ENCODE assay signal across 15 mouse cellular contexts in genomic region chr3:52245996-52246830, GRCm38 (mm10). TPM values are rescaled to one million over a fixed set of nuclear protein-coding genes. Genes with fewer than 3 reads are reported as not detected.
DNase-seq lines count a peak whose midpoint lies in the region; ATAC-seq and TF ChIP-seq lines count a peak whose summit lies in the region.
"Had no signal": no experiment of that assay in that cellular context is flagged by ENCODE, and none has a peak within 500 bp of the region (broad histone marks: within the 10 kb centered on the region; RNA-seq: fewer than 3 reads in every experiment).

No protein-coding gene starts in this region.

- H3K4me3 ChIP-seq in hindbrain, postnatal 0 days (ENCODE audit: low read length): no peak overlapping the region
- H3K4me3 ChIP-seq in hindbrain, embryonic 11.5 days (ENCODE audit: low read depth, low read length): no peak overlapping the region
- H3K4me3 ChIP-seq in neural tube, embryonic 13.5 days: no peak overlapping the region
- H3K4me3 ChIP-seq: embryonic facial prominence, embryonic 10.5 days; hindbrain, embryonic 15.5 days; kidney, embryonic 15.5 days; lung, embryonic 15.5 days had no signal

- TF ChIP-seq CTCF in hindbrain, postnatal 0 days (IDR thresholded peaks at IDR 0.05; ENCODE audit: low read depth): peak; percentile 50

- H3K9me3 ChIP-seq in hindbrain, postnatal 0 days (ENCODE audit: low read length): no peaks in the 10 kb centered on the region
- no peaks in the 10 kb centered on the region for H3K9me3 ChIP-seq in hindbrain, embryonic 11.5 days (ENCODE audit: control insufficient read depth, low read length)
- H3K9me3 ChIP-seq in neural tube, embryonic 13.5 days: no peaks in the 10 kb centered on the region
- H3K9me3 ChIP-seq: embryonic facial prominence, embryonic 10.5 days; hindbrain, embryonic 15.5 days; kidney, embryonic 15.5 days; lung, embryonic 15.5 days had no signal

- H3K4me2 ChIP-seq in hindbrain, postnatal 0 days (ENCODE audit: low read depth, low read length): no peak overlapping the region
- no peak overlapping the region for H3K4me2 ChIP-seq in hindbrain, embryonic 11.5 days (replicated peaks; ENCODE audit: low read depth, low read length)
- H3K4me2 ChIP-seq in neural tube, embryonic 13.5 days: no peak overlapping the region
- H3K4me2 ChIP-seq: heart, embryonic 11.5 days; hindbrain, embryonic 15.5 days; kidney, embryonic 15.5 days; lung, embryonic 15.5 days had no signal

- H3K4me1 ChIP-seq in hindbrain, postnatal 0 days (ENCODE audit: insufficient read depth, low read length): no peaks in the 10 kb centered on the region
- H3K4me1 ChIP-seq in hindbrain, embryonic 11.5 days (replicated peaks; ENCODE audit: control insufficient read depth, insufficient read depth, low read length): no peaks in the 10 kb centered on the region
- H3K4me1 ChIP-seq in neural tube, embryonic 13.5 days (replicated peaks): no peaks in the 10 kb centered on the region
- H3K4me1 ChIP-seq: hindbrain, embryonic 15.5 days; kidney, embryonic 15.5 days; lung, embryonic 15.5 days had no signal

- 79% methylated on average over 12 of the region's 12 CpGs for WGBS in hindbrain, postnatal 0 days
- WGBS in hindbrain, embryonic 11.5 days: 84% methylated on average over 12 of the region's 12 CpGs
- WGBS in neural tube, embryonic 13.5 days: 75% methylated on average over 12 of the region's 12 CpGs

- no peak overlapping the region for H3K9ac ChIP-seq in hindbrain, postnatal 0 days (replicated peaks; ENCODE audit: low read length)
- H3K9ac ChIP-seq in hindbrain, embryonic 11.5 days (ENCODE audit: low read depth, low read length): no peak overlapping the region
- H3K9ac ChIP-seq in neural tube, embryonic 13.5 days: no peak overlapping the region
- H3K9ac ChIP-seq: hindbrain, embryonic 15.5 days; kidney, embryonic 15.5 days; lung, embryonic 15.5 days had no signal

- ATAC-seq in hindbrain, postnatal 0 days: no peak
- ATAC-seq in hindbrain, embryonic 11.5 days (ENCODE audit: low FRiP score): no peak
- 0 out of 2 replicates have a peak, but pooled peaks have one; percentile 30 for ATAC-seq in neural tube, embryonic 13.5 days (ENCODE audit: low read depth)
- ATAC-seq in megakaryocyte progenitor cell, adult 5-6 weeks (replicated peaks; ENCODE audit: poor library complexity): 0 out of 2 replicates have a peak, but pooled peaks have one; percentile 15
- ATAC-seq in inflammation-experienced regulatory T-cells, adult 6 months: no peak

- no peaks in the 10 kb centered on the region for H3K36me3 ChIP-seq in hindbrain, postnatal 0 days (ENCODE audit: insufficient read depth, low read length)
- H3K36me3 ChIP-seq in hindbrain, embryonic 11.5 days (ENCODE audit: control insufficient read depth, insufficient read depth, low read length): no peaks in the 10 kb centered on the region
- no peaks in the 10 kb centered on the region for H3K36me3 ChIP-seq in neural tube, embryonic 13.5 days
- H3K36me3 ChIP-seq: embryonic facial prominence, embryonic 10.5 days; hindbrain, embryonic 15.5 days; kidney, embryonic 15.5 days; lung, embryonic 15.5 days had no signal

- H3K27ac ChIP-seq in hindbrain, postnatal 0 days: no peak overlapping the region
- H3K27ac ChIP-seq in hindbrain, embryonic 11.5 days (ENCODE audit: low read depth, low read length): no peak overlapping the region
- H3K27ac ChIP-seq in neural tube, embryonic 13.5 days (replicated peaks): no peak overlapping the region; the same call in 1 of the 2 replicates
- H3K27ac ChIP-seq: embryonic facial prominence, embryonic 10.5 days; hindbrain, embryonic 15.5 days; kidney, embryonic 15.5 days; lung, embryonic 15.5 days had no signal

- H3K27me3 ChIP-seq in hindbrain, postnatal 0 days (ENCODE audit: insufficient read depth, low read length): no peaks in the 10 kb centered on the region
- no peaks in the 10 kb centered on the region for H3K27me3 ChIP-seq in hindbrain, embryonic 11.5 days (ENCODE audit: control insufficient read depth, insufficient read depth, low read length)
- H3K27me3 ChIP-seq in neural tube, embryonic 13.5 days: no peaks in the 10 kb centered on the region
- H3K27me3 ChIP-seq: hindbrain, embryonic 15.5 days; lung, embryonic 15.5 days had no signal

- peak; percentile 17 to 47 for DNase-seq in adrenal gland, adult (ENCODE audit: inconsistent age in 2 of 2, low spot score in 1 of 2)
- DNase-seq in adrenal gland, postnatal 10 days: no peak
- DNase-seq in hindbrain, postnatal 0 days (ENCODE audit: low spot score): peak; percentile 26
- DNase-seq in hindbrain, embryonic 11.5 days (ENCODE audit: low spot score): no peak
- no peak for DNase-seq in neural tube, embryonic 10.5 days (ENCODE audit: extremely low spot score, low spot score)
- DNase-seq: adrenal gland, adult 2 months; thymus, adult 2 months had no signal

RNA-seq across cellular contexts. Expression of gene Foxo1, which starts 21.9 kb away (rescaled TPM):
- total RNA-seq in adrenal gland, postnatal 10 days (2021): 10 to 100 TPM; 25.9 to 42.2 TPM
- 4.8 and 5.2 TPM in 2 replicates for total RNA-seq in hindbrain, postnatal 0 days (2014; rRNA removed)
- 3.1 and 3.2 TPM in 2 replicates for polyA plus RNA-seq in hindbrain, postnatal 0 days (2015; fragmentation: Nextera tagmentation; extraction: Ambion mirVana)
- polyA plus RNA-seq in hindbrain, embryonic 11.5 days (2014; fragmentation: Nextera tagmentation; extraction: Ambion mirVana): 3.8 and 4.0 TPM in 2 replicates
- polyA plus RNA-seq in neural tube, embryonic 13.5 days (2015; fragmentation: Nextera tagmentation; extraction: Ambion mirVana): 2.7 and 3.6 TPM in 2 replicates
- 2.4 and 2.9 TPM in 2 replicates for total RNA-seq in megakaryocyte progenitor cell, adult 5-6 weeks (2015)
- 0.42 and 0.74 TPM in 2 replicates for total RNA-seq in megakaryocyte progenitor cell, adult 5-6 weeks (2017)
- polyA plus RNA-seq in inflammation-experienced regulatory T-cells, adult 6 months (2017; shearing (Covaris generic)): 10 to 100 TPM; 16.2 to 33.9 (median 32.4) TPM

Comparison
In these comparisons a context has a peak if more than half of its experiments do, and no peak if none do; other contexts are left out.
1. DNase-seq: peak in adrenal gland, adult (2 of 2) and hindbrain, postnatal 0 days (single experiment); none in adrenal gland, postnatal 10 days (single experiment), hindbrain, embryonic 11.5 days (single experiment) and neural tube, embryonic 10.5 days (single experiment).
2. ATAC-seq: peak in neural tube, embryonic 13.5 days (single experiment) and megakaryocyte progenitor cell, adult 5-6 weeks (single experiment); none in hindbrain, postnatal 0 days (single experiment), hindbrain, embryonic 11.5 days (single experiment) and inflammation-experienced regulatory T-cells, adult 6 months (single experiment).